ENCODE assay signal across 26 mouse cellular contexts in the genomic region with DNA sequence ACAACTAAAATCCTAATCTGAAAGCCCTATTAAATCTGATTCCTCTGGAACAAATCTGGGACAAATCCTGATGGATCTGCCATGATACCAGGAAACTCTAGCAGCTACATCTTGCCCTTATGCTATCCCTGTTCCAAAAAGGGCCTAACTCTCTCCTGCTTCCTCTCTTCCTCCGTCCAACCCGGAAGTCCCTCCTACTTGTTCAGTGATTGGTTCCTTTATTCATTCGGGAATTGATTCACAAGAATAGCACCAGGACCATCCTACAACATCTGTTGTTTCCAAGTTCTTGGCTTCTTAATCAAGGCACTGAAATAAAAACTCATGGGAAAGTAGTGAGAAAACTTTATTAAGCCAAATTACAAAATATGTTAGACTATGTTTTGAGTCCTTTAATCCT. TPM values are rescaled to one million over a fixed set of nuclear protein-coding genes. Genes with fewer than 3 reads are reported as not detected.
DNase-seq lines count a peak whose midpoint lies in the region; ATAC-seq and TF ChIP-seq lines count a peak whose summit lies in the region.
"Had no signal": no experiment of that assay in that cellular context is flagged by ENCODE, and none has a peak within 500 bp of the region (broad histone marks: within the 10 kb centered on the region; RNA-seq: fewer than 3 reads in every experiment).

No protein-coding gene starts in this region.

- no peaks in the 10 kb centered on the region for H3K36me3 ChIP-seq in heart, embryonic 12.5 days
- H3K36me3 ChIP-seq in myocyte (ENCODE audit: control insufficient read depth, insufficient read depth) = no peaks in the 10 kb centered on the region
- H3K36me3 ChIP-seq: embryonic facial prominence, embryonic 13.5 days; embryonic facial prominence, embryonic 15.5 days had no signal

- H3K79me2 ChIP-seq in myocyte (ENCODE audit: control insufficient read depth, insufficient read depth) = no peaks in the 10 kb centered on the region

- no peak overlapping the region for H3K4me2 ChIP-seq in heart, embryonic 12.5 days
- peak overlapping the region; percentile 93 for H3K4me2 ChIP-seq in myocyte (ENCODE audit: low read depth)
- H3K4me2 ChIP-seq: embryonic facial prominence, embryonic 13.5 days; embryonic facial prominence, embryonic 15.5 days; forebrain, embryonic 13.5 days had no signal

- H3K4me3 ChIP-seq in heart, embryonic 12.5 days = no peak overlapping the region
- H3K4me3 ChIP-seq in myocyte = peak overlapping the region; percentile 7
- H3K4me3 ChIP-seq: embryonic facial prominence, embryonic 13.5 days; embryonic facial prominence, embryonic 15.5 days; forebrain, embryonic 13.5 days had no signal

- H3ac ChIP-seq in myocyte (ENCODE audit: control insufficient read depth, insufficient read length) = no peak overlapping the region

- no peaks in the 10 kb centered on the region for H3K27me3 ChIP-seq in heart, embryonic 12.5 days (replicated peaks)
- no peaks in the 10 kb centered on the region for H3K27me3 ChIP-seq in myocyte (ENCODE audit: control insufficient read depth, insufficient read depth, insufficient read length)
- H3K27me3 ChIP-seq: embryonic facial prominence, embryonic 13.5 days; embryonic facial prominence, embryonic 15.5 days; forebrain, embryonic 13.5 days; Patski had no signal

- peak; percentile 86 for DNase-seq in heart, adult 11 months
- peak; percentile 62 for DNase-seq in 3T3-L1 (ENCODE audit: low read depth, low spot score)
- peak; percentile 19 for DNase-seq in R1 (ENCODE audit: low read depth, low spot score)
- DNase-seq in urinary bladder, adult 18-20 months (ENCODE audit: low spot score in 2 of 2) = no peak
- no peak for DNase-seq in embryo, embryonic 9.5 days (ENCODE audit: extremely low spot score)
- DNase-seq: adrenal gland, adult 2 months; adrenal gland, postnatal 10 days; adrenal gland, postnatal 25 days; cerebellum, adult 11 months; cerebellum, adult 18-20 months; cerebellum, adult 8-10 months; cerebellum, adult 9-11 months; cerebellum, postnatal 14 days had no signal

- H3K9me3 ChIP-seq in heart, embryonic 12.5 days (replicated peaks) = no peaks in the 10 kb centered on the region
- H3K9me3 ChIP-seq: embryonic facial prominence, embryonic 13.5 days; embryonic facial prominence, embryonic 15.5 days; forebrain, embryonic 13.5 days had no signal

- H3K27ac ChIP-seq in heart, embryonic 12.5 days (ENCODE audit: poor library complexity, severe bottlenecking) = no peak overlapping the region
- H3K27ac ChIP-seq: embryonic facial prominence, embryonic 13.5 days; embryonic facial prominence, embryonic 15.5 days; forebrain, embryonic 13.5 days had no signal

- no peak for ATAC-seq in heart, embryonic 12.5 days (ENCODE audit: insufficient number of reproducible peaks, low FRiP score)
- ATAC-seq: forebrain, embryonic 13.5 days; forebrain, embryonic 16.5 days; Patski had no signal

- H3K9ac ChIP-seq in heart, embryonic 12.5 days = no peak overlapping the region
- H3K9ac ChIP-seq: embryonic facial prominence, embryonic 13.5 days; embryonic facial prominence, embryonic 15.5 days; forebrain, embryonic 13.5 days had no signal

- 74% methylated on average over 3 of the region's 3 CpGs for WGBS in heart, embryonic 12.5 days

- TF ChIP-seq POLR2A in myocyte (IDR thresholded peaks at IDR 0.05; ENCODE audit: insufficient read length, low read depth) = no peak

- no peaks in the 10 kb centered on the region for H3K4me1 ChIP-seq in heart, embryonic 12.5 days (replicated peaks)
- H3K4me1 ChIP-seq: forebrain, embryonic 13.5 days had no signal

TF ChIP-seq in myocyte, 11 proteins besides CTCF, POLR2A, EP300 and RAD21:
- TF ChIP-seq POLR2AphosphoS2 (IDR thresholded peaks at IDR 0.05; ENCODE audit: insufficient read length, low read depth) = peak; percentile 30
- TF ChIP-seq MYOD1 (IDR thresholded peaks at IDR 0.05; ENCODE audit: control insufficient read depth in 1 of 3, insufficient read length in 2 of 3, low read depth in 2 of 3) = no peak

RNA-seq across cellular contexts. Expression of a gene that starts 5.0 kb away (rescaled TPM):
- polyA plus RNA-seq in heart, embryonic 12.5 days (2016; fragmentation: Nextera tagmentation; extraction: Ambion mirVana) = 46.5 and 47.6 TPM in 2 replicates
- 49.6 TPM for polyA plus RNA-seq in myocyte (2012; fragmentation: generic; extraction: Trizol)

RNA-seq across cellular contexts. Expression of a gene that starts 22.6 kb away (rescaled TPM):
- polyA plus RNA-seq in heart, embryonic 12.5 days (2016; fragmentation: Nextera tagmentation; extraction: Ambion mirVana) = 14.2 and 15.3 TPM in 2 replicates
- 32.1 TPM for polyA plus RNA-seq in myocyte (2012; fragmentation: generic; extraction: Trizol)

RNA-seq across cellular contexts. Expression of a gene that starts 48.7 kb away (rescaled TPM):
- not detected in 2 replicates for polyA plus RNA-seq in heart, embryonic 12.5 days (2016; fragmentation: Nextera tagmentation; extraction: Ambion mirVana)
- not detected for polyA plus RNA-seq in myocyte (2012; fragmentation: generic; extraction: Trizol)
- polyA plus RNA-seq: adrenal gland, adult 2 months; brain, embryonic 14.5 days; C2C12; cortical plate, adult 2 months; embryonic facial prominence, embryonic 11.5 days; embryonic facial prominence, embryonic 13.5 days; forebrain, embryonic 11.5 days; forebrain, embryonic 13.5 days; forebrain, embryonic 16.5 days; Patski had no signal

RNA-seq across cellular contexts. Expression of a gene that starts 52.0 kb away (rescaled TPM):
- polyA plus RNA-seq in heart, embryonic 12.5 days (2016; fragmentation: Nextera tagmentation; extraction: Ambion mirVana) = not detected in 2 replicates
- polyA plus RNA-seq in myocyte (2012; fragmentation: generic; extraction: Trizol) = not detected
- polyA plus RNA-seq: adrenal gland, adult 2 months; C2C12; cortical plate, adult 2 months; embryonic facial prominence, embryonic 11.5 days; embryonic facial prominence, embryonic 13.5 days; embryonic facial prominence, embryonic 15.5 days; forebrain, embryonic 11.5 days; forebrain, embryonic 13.5 days; forebrain, embryonic 16.5 days; frontal cortex, adult 2 months; Patski had no signal

Comparison
In these comparisons a context has a peak if more than half of its experiments do, and no peak if none do; other contexts are left out.
1. DNase-seq: peak in heart, adult 11 months (single experiment), 3T3-L1 (single experiment) and R1 (single experiment); none in urinary bladder, adult 18-20 months (0 of 2) and embryo, embryonic 9.5 days (single experiment).